Mouse (Mus musculus) c-Kit-positive CD71-positive TER-119-positive erythroid progenitor cells, embryonic 14.5 days (primary cell): ENCODE data around the gene Setdb1.

ENCODE experiments used
- DNase-seq: peaks from one replicate; pipeline ENCODE4 v3.0.0-alpha.2; 2013; ENCODE audit warnings: low spot score

Gene Setdb1

DNA sequence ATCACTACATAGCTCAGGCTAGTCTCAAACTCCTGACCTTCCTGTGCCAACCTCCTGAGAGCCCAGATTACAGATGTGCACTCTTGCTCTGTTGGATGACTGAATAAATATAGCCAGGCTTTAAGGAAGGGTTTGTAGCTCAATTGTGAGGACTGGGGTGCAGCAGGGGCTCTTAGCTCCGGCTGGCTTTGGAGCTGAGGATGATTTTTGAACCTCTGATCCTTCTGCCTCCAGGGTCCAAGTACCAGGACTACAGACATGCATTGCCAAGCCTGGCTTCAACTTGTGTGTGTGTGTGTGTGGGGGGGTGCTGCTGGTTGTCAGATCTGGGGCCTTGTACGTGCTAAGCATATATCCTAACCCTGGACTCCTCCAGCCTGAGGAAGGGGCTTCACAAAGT lies 64.1 kb downstream of the Setdb1 start:
- DNase-seq, result no peak

DNA sequence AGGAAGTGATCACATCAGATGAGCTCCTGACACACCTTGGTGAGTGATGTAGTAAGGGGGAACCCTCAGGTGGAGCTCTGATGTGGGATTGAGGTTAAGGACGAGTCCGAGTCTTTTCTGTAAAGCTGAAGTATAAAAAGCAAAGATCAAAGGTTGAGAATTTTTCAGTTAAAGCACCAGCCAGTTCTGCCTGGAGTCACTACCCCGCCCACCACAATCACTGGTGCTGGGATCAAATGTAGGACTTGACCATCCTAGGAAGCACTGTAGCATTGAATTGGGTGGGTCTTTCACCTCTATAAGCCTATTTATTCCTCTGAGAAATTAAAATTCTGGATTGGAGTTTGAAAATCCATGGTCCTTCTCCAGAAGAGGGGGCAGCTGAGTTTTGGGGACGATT lies 66.0 kb downstream of the Setdb1 start:
- no peak for DNase-seq

DNA sequence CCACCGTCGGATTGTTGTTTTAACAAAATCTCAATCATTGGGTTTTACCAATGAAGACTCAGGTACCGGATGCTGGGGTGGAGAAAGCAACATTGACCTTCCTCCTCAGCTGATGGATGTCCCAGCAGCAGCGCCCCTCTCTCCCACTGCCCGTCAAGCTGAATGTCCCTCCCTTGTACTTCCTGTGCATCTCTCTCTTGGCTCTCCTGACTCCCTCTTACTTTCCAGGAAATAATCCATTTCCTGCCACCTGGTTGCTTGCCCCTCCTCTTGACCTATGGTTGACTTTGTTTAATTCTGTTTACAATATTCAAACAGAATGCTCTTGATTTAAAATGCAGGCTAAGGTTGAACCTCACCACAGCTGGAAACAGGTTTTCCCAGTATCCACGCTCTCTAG lies 66.8 kb downstream of the Setdb1 start:
- DNase-seq, result no peak

DNA sequence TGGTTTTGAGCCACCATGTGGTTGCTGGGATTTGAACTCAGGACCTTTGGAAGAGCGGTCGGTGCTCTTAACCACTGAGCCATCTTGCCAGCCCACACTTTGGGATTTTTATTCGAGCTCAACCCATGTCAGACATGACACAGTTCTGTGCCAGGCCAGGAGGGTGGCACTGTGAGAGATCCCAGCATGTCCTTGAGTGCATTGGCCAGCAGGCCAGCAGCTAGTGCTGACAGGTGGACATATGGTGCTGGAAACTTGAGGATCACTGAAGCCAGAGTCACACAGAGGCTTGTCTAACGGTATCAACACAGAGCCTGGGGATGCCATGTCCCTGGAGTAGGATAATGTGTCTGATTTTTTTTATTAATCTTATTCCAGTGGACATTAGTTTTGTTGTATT lies 67.6 kb downstream of the Setdb1 start:
- no peak for DNase-seq

DNA sequence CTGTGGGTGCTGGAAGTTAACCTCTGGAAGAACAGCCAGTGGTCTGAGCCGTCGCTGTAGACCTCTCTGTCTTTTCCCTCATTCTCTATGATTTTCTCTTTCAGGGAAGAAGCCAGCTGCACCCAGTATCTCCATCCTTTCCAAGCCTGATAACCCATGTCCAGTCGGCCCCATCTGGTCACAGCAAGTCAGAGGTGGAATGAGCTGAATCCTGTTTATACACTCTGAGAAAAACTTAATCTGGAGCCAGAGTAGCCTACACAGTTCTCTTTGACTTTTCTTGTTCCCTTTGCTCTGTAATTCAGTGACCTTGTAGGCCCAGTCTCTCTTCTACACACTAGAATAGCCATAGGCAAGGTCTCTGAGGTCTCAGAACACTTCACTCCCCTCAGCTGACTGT lies 69.5 kb downstream of the Setdb1 start:
- DNase-seq, result no peak

DNA sequence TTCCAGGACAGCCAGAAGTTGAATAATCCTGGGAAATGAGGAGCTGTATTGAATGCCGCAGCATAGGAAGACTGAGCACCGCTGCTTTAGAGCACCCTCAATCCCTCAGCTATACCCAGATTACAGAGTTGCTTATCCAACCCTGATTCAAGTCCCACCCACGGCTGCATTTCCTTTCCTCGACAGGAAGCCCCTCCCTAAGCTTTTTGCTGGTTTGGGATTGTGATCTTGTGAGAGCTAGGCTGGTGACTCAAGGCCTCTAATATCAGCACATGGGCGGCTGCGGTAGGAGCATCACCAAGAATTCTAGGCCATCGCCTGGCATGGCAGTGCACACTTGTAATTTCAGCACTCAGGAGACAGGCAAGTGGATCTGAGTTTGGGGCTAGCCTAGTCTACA lies 70.5 kb downstream of the Setdb1 start:
- no peak for DNase-seq

DNA sequence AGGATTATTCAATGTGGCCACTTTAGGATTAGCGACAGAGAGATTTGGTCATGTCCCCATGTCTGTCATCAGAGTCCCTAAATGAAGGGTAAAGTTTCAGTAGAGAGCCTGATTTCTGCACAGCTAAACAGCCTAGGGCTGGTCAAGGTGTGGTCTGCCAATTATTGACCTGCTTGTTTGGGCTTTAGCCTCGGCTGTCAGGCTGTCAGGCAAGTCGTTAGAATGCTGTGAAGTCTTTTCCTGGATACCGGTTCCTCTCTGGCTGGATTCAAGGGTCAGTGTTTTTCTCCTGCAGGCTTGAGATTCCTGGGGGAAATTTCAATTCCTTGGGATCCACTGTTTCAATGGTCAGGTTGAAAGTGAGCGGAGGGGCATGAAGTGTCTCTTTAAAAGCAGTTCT lies 71.0 kb downstream of the Setdb1 start:
- DNase-seq, result no peak

DNA sequence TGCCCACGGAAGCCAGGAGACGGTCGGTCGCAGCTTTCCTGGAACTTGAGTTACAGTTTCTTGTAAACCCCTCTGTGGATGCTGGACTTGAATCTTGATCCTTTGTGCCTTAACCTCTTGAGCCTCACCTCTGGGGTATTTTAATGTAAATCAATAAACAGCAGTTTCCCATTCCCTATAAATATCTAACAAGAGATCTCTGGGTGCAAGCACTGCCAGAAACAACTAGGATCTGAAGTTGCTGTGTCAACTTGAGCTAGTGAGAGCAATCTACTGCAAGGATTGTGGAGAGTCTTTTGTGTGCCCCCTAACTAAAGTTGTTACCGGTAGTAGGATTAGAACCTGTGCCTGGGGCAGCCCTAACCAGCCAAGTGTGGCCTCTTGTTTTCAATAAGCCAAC lies 71.6 kb downstream of the Setdb1 start:
- DNase-seq, result no peak

DNA sequence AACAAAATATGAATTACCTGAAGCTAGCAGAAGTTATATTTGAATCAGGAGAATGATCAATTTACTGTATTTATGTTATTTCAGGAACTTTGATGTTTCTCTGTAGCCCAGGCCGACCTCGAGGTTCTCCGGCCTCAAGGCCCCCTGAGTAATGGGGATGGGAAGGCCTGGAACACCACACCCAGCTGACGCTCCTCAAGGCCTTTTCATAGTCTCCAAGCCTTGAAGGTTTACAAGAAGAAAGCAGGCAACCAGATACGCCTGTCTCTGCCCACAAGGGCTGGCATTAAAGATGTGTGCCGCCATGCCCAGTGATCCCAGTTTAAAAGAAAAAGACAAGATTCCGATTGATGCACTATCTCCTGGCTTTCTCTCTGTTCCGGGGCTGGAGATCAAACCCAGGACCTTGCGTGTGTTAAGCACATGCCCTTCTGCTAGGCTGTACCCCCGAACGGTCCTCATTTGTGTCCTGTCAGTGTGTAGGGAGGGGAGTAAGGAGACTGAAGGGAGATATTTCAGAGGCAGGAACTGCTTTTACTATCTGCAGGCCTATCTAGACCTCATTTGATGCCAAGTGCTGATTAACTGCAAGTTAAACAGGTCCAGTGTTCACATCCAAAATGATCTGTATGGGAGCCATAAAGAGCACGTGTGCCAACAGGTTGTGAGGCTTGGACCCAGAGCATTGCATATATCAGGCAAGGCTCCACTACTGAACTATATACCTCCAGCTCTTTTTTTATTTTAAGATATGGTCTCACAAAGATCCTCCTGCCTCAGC lies 72.3 kb downstream of the Setdb1 start:
- DNase-seq, result no peak

DNA sequence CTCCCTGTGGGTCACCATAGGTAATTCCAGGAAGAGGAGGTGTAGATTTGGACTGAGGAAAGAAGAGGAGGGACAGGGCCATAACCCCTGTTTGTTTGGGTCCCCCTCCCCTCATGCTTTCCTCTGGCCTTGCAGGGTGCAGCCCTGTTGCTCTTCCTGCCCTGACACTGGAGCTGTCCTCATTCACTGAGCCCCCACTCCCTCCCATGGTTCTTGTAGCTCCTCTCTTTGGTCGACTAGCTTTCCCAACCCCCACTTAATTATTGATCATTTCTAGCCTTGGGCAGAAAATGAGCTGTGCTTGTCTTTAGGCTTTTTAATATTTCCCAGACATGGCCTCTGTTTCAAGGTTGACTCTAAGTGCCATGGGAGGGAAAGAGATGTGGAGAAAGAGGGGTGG lies 72.9 kb downstream of the Setdb1 start:
- no peak for DNase-seq

DNA sequence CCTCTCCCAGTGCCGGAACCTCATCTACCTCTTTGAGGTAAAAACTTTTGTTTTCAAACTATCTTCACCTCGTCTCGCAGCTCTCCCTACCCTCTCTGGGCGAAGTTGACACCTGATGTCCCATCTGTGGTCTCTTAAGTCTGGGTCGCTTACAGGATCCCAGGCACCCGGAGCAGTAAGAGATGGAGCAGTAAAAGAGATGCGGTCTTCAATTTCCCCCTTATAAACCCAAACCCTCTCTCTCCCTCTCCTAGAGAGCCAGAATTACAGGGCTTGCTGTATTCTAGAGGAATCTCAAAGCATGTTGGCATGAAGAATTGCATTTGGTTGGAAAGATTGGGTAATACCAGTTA lies 73.4 kb downstream of the Setdb1 start:
- DNase-seq, result no peak

DNA sequence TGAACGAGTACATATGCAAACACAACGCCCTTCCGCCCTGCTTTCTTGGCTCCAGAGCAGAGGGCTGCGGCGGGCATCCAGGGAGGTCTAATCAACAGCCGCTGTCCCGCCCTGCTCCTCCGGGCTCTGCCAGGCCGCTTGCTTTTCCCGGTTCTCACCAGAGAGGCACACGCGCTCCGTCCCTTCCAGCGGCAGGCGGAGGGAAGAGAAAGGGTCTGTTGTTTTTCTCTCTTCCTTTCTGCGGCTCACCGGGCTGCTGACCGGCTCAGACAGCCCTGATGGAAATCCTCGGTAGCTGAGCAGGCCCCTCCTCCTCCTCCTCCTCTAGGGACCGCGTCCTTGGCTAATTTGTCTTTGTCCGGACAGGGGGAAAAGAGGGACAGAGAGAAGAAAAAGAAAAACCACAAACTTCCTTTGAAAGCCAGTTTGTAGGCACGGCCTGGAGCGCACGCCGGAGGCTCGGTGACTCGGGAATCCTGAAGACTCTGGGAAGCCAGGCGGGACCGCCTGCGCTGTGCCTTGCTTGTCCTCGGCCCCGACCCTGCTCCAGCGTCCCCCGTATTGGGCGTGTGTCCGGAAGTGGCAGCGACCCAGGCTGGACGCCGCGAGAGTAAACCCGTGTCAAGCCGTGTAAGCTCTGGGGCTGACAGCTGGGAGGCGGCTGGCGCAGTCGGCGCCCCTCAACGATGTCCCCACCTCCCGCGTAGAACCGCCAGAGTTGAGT lies 74.0 kb downstream of the Setdb1 start:
- DNase-seq, result peak; percentile 78

DNA sequence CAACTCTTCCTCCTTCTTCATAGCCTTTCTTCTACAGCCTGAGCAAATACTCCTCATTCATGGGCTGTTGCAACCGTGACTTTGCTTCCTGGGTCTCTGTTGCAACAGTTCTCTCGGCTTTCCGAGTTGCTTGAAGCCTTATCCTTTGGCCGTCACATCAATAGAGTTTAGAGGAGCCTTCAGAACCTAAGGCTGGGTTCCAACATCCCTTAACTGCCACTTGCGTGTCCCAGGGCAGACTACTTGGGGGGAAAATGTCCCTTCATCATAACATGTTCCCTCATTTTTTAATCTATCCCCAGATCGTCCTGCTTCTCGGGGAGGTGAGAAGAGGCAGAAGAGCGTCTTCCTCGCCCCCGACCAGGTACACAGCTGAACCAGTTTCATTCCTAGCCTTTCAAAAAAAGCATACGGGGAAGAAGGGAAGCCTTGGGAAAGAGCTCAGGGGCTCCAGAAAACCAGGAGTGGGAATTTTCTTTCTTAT lies 74.6 kb downstream of the Setdb1 start:
- peak; percentile 59 for DNase-seq

DNA sequence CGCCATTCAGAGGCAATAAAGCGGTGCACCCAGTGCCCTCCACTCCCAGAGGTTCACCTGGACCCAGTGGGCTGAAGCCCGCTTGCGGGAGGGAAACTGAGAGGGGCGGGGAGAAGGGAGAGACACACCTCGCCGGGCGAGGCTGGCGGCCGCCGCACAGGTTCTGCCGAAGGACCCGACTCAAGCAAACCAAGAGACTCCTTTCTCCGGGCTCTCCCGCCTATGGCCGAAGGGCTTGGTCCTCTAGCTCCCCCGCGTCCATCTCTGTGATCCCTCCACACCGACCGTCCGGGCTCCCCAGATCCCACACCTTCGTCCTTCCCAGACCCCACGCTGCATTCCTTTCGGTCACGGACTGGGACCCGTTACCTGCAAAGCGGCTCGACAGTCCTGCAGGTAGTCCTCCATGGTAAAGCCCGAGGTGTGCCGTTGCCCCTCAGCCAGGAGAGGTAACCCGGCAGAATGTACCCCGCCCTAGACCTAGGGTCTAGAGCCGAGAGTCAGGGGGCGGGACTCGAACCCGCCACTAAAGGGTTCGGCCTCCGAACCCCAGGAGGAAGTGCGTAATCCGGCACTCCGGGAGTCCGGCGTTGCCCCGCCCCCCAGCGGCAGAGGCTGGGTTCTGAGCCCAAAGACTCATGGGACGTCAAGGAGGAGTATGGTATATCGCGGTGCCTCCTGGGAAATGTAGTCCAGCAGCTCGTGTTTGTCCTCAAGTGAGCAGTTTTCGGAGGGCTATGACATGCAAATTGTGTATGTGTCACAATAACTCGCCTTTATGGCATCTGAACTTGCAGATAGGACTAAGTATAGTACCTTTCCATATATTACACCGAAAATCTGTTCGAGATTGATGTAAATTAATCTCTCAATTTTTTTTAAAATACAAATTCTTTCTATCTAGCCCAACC lies 75.5 kb downstream of the Setdb1 start, which contains the start of the genes Mindy1 and Prune1:
Gene Mindy1 (plus strand): TSS at position 130 of the 911 bp plus-strand sequence.
Gene Prune1 (minus strand): TSS at position 861 of the 911 bp plus-strand sequence.
- peak; percentile 98 for DNase-seq

DNA sequence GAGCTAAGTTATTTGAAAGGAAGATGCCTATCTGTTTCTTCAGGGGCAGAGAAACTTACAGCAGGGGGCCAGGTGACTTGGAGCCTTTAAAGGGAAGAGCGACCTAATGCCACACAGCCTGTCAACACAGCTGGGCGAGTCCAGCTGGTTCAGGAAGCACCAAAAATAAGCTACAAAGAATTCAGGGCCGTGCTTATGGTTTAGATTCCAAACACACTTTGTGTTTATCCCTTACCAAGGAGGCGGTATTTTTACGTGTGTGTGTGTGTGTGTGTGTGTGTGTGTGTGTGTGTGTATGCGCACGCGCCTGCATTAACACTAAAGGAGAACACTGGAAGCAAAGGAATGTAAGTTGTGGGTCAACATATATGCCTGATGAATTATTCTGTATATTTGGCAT lies 76.3 kb downstream of the Setdb1 start:
- no peak for DNase-seq

DNA sequence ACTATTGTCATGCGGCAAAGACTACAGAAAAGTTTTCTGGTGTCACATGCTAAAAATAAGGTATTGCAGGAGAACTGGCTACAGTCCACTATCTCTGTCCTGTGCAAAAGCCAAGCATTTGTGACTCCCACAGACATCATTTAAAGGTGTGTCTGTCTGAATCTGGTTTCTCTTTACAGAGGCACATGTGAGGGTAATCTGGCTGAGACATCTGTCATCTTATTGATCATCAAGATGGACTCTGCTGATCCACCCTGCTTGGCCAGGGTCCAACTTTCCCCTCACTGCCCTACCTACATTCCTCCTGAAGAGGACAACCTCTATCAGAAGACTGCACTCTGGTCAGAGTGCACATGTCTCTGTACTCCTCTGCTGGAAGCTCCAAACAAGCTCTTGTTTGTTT lies 79.9 kb downstream of the Setdb1 start:
- DNase-seq, result no peak

DNA sequence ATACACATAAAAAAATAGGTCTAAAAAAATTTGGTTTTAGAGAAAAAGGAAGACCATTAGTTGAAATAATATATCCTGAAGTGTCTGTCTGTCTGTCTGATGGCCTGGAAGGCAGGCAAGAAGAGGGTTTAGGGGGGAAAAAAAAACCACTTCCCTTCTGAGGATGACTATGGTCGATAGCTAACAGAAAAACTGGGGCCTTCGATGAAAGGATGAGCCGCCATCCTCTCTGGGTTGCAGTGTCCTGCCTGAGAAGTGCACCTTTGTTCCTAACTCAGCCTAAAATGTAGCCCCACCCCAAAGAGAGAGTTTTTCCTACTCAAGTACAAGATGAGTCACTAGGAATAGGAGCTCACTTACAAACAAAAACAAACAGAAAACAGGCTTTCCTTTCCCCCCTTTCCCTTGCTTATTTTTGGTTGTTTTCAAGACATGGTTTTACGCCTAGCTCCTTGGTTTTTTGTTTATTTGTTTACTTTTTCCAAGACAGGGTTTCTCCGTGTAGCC lies 80.5 kb downstream of the Setdb1 start:
- DNase-seq, result no peak

DNA sequence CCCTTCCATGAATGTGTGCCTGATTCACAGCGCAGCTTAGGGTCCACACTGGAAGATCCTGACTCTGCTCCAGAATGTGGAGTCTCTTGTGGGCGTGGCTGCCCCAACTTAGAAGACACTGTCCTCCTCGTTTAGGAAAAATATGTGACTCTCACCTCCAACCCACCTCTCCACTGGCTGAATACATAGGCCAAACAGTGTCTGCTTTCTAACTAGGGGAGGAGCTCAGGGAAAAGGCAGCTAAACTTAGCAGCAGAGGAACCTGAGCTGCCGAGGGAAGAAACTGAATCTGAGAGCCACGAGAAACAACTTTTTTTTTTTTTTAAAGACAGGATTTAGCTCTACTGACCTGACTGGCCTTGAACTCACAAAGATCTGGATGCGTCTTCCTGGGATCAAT lies 81.8 kb downstream of the Setdb1 start:
- DNase-seq, result no peak

DNA sequence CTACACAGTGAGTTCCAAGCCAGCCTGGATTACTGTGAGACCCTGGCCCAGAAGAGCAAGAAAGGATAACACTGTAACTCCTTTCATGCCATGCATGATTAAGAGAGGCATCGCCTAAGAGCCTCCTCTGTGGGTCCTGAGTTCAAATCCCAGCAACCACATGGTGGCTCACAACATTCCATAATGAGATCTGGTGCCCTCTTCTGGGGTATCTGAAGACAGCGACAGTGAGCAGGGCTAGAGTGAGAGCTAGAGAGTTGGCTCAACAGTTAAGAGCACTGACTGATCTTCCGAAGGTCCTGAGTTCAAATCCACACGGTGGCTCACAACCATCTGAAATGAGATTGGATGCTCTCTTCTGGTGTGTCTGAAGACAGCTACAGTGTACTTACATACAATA lies 82.5 kb downstream of the Setdb1 start:
- no peak for DNase-seq
